Mouse (Mus musculus) kidney, adult 9 months (tissue): ENCODE measurements at regions not wholly inside any gene's neighbourhood (a gene's known extent, or its start where the extent isn't known, plus 50 kb on each side); places are given as distances from the start of the nearest gene placed in this dataset.
"Not testable (repeated sequence)": the region's sequence is repeated elsewhere in the genome, so short reads cannot be mapped to it uniquely, and the experiment has no call there.

Experiments used
- DNase-seq: peaks from one replicate; pipeline ENCODE4 v3.0.0; 2022

GRCm38 (mm10) chr3:133665425-133666317 lies 120.7 kb upstream of the Tet2 start:
- DNase-seq = no peak

DNA sequence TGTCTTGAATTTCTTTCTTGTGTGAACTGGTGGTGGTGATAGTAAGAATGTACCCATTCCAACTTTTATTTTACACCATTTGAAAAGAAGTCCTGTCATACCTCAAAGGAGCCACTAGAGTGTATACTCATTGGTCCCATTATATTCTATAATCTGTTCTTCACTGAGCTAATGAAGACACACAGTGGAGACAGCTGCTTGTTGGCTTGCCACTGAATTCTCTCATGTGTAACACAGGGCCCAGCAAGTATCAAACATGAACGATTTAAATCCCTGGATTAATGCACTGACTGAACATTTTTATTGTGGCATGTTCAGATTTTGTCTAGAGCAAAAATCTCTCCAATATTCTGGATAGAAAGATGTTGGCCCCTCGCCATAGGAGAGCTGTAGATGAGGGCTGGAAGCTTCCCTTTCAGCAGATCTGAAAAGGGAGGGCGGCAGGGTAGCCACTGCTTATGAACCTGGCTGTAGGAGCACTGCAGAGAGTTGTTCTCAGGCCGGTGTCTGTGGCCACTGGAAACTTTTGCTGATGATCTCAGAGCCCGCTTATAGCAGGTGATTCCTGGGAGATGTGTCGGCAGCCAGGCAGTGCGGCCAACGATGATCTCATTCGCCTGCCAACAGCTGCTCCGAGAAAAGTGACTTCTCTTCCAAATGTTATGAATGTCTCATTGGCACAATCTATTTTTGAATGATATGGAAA lies 128.0 kb upstream of the Tet2 start:
- no peak for DNase-seq

DNA sequence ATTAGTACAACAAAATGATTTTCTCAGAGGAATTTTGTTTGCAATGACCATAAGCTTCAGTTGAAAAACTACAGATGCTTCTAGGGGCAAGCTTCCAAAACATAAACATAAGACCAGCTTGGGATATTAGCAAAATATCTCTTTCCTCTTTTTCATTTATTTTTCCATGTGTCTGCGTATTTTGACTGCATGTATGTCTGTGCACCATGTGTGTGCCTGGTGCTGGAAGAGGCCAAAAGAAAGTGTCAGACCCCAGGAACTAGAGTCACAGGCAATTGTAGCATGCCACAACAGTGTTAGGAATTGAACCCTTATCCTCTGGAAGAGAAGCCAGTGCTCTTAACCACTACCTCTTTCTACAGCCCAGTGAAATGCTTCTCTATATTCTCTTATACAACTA lies 133.0 kb upstream of the Tet2 start:
- no peak for DNase-seq

DNA sequence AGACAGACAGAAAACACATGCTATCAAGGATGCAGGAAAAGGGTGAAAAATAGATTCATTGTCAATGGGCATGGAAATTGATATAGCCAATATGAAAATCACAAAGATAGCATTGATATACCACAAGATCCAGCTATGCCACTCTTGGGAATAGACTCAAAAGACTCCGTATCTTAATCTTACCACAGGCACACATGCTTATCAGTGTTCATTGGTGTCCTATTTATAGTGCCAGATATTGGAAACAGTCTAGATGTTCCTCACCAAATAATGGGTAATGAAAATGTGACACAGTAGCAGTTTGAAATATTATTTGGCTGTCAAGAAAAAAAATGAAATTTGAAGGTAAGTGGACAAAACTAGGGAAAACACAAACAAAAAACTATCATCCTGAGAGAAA lies 135.0 kb upstream of the Tet2 start:
- no peak for DNase-seq

DNA sequence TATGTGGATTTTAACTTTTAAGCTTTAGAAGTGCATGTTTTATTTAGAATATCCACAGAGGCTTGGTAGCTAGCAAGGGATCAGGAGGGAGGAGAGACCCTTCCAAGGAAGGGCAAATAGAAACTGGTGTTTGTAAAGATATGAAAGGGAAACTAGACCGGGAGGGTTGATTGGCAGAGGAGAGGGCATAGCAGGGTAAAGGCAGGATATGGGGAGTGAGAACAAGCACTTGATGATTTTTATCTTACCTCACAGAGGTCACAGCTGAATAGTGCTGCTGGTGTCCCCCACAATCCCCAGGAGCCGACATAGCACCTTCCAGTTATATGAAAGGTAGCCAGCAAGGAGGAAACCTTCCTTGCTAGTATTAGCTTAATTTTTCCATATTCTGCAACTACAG lies 135.4 kb upstream of the Tet2 start:
- no peak for DNase-seq

GRCm38 (mm10) chr3:133680805-133681204 lies 135.9 kb upstream of the Tet2 start:
- no peak for DNase-seq

DNA sequence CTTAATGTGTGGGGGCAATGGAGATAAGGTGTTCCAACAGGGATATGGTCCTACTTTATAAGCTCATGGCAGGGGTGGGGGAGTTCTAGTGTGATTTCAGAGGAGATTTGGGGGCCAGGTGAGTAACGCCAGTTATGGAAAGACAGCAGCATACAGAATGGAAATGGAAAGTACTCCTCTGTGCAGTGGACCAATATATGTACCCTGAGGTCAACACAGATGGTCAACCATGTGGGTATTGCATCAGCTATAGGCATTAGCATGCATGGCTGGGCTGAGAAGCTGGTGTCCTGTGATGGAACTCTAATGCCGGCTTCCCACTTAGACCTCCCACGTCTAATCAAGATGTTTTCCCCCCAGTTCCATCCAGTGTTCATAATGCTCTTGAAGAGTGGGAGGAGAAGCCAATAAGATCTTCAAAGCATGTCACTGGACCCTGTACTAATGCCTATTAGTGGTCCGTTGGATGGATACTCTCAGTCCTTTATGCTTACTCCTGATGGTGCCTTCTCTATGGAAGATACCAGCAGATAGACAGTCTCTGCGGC lies 139.3 kb upstream of the Tet2 start:
- no peak for DNase-seq

DNA sequence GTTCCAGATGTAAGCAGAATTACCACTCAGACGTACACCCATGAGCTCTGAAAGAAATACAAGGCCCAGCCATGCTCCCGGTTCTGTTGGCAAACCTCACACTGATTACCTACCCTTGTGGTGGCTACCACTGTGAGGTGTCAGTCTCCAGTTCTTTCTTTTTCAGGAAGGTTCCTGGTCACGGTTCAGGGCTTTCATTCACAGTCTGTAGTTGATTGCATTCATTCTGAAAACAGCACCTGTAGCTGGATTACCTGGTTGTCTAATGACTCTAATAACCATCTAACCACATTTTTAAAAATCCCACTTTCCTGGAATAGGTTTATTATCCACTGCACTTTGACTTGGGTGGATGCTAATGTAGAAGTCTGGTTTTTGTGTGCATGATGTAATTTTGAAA lies 139.8 kb upstream of the Tet2 start:
- peak; percentile 17 for DNase-seq

- DNase-seq = no peak
Observed at GRCm38 (mm10) chr3:133685393-133685792, 140.5 kb upstream of the Tet2 start.

- DNase-seq = no peak
Observed at GRCm38 (mm10) chr3:133694057-133694456, 149.1 kb upstream of the Tet2 start.

DNA sequence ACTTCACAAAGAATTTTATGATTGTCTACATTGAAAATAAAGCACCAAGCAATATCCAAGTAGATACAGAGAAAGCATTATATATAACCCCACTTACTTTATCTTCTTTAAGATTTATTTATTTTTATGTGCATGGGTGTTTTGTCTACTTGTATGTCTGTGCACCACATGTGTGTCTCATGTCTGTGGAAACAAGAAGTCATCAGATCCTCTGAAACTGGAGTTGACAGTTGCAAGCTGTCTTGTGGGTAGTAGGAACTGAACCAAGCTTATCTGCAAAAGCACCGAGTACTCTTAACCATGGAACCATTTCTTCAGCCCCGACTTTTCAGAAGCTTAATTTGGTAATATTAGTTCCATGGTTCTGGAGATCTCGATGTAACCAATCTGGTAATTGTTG lies 151.2 kb upstream of the Tet2 start:
- no peak for DNase-seq

GRCm38 (mm10) chr3:133704849-133705248 lies 159.9 kb upstream of the Tet2 start:
- not testable (repeated sequence) for DNase-seq

- DNase-seq = no peak
Observed at GRCm38 (mm10) chr3:133711518-133711917, 166.6 kb upstream of the Tet2 start.

GRCm38 (mm10) chr3:133722550-133723290 lies 177.8 kb upstream of the Tet2 start:
- peak; percentile 87 for DNase-seq

DNA sequence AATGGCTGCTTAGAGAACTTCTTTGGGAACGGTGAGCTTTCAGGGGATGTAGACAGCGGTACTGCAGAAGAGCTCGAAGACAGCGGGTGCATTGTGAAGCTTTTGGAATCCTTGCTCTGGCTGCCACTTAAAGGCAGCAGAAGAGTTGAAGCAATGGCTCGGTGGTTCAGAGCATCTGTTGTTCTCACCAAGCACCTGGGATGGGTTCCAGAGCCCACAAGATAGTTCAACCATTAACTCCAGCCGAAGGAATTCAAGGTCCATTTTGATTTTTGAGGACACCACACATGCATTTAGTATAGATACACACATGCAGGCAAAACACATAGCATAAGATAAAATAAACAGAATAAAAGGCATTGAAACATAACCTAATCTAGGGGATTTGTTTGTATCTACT lies 181.9 kb upstream of the Tet2 start:
- DNase-seq = peak; percentile 57

- no peak for DNase-seq
Observed at GRCm38 (mm10) chr3:133735603-133736002, 190.7 kb upstream of the Tet2 start.

GRCm38 (mm10) chr3:133738936-133739335 lies 194.0 kb upstream of the Tet2 start:
- no peak for DNase-seq

DNA sequence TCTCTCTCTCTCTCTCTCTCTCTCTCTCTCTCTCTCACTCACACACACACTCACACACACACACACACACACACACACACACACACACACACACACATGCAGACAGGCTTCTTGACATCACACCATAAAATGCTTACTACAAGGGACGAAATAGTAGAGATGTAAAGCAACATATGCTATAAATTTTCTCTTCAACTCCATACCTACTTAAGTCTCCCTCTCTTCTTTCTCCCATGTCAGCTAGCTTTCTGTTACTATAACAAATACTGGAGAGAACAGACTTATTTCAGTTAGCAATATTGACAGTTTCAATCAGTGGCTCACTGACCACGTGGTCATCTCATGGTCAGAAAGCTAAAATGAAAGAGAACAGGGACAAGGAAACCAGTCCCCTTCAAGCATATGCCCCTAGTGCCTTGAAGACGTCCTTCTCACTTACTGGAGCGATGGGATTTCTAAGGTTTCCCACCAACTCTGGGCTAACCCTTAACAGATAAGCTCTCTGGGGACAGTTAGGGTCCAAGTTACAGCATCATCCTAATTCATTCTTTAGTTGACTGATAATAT lies 199.7 kb upstream of the Tet2 start:
- DNase-seq = no peak

DNA sequence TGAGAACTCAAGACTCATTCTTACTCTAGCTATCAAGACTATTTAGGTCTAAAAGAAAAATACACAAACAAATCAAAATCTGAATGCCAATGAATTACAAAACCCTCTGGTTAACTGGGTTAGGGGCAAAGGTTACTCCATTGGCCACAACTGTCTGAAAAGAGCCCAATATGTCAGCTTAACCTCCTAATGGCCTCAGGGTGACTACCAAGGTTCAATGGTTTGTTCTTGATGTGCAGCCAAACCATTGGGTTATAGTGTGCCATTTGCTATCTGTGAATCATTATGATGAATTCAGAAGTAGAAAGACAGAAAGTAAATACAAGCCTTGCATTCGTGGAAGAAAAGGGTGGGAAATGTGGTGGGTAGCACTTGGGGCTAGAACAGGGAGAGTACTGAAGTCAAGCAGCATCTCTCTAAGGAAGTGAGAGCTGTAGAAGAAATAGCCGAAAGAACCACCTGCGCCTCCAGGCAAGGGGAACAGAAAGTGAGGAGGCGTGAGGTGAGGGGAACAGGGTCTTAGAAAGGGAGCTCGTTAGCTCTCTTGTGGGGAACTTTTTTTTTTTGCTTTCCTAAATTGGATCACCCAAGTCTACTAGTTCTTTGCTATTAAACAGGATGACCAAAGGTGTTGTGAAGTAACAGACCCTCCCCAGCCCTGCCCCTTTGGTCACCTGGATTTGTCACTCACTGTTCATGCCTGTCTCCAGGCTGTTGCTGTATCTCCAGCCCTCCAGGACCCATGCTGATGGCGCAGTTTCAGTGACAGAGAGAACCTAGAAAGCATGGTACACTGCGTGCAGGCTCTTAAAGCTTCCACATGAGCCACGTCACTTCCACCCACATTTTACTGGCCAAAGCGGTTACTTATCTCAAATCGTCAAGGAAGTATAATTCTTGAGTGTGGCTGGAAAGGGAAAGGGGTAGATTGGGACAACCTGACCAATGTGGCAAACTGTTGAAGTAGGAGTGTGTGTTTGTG lies 204.1 kb upstream of the Tet2 start:
- DNase-seq = peak; percentile 95

DNA sequence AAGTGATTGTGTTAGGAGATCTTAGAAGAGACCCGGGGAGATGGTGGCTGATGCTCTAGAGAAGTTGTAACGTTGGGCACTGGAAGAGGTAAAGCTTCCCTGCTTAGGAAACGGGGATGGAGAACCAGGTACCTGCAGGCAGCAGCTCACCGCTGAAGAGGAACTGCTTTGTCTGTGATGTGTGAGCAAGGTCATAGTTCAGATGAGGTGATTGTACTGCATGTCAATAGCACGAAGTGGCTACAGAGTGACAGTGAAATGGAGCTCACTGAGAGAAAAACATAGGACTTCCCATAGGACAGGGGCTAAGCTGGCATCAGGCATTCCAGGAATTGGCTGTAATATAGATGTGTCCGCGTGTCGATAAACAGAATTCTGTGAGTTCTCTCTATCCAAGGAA lies 205.1 kb upstream of the Tet2 start:
- peak; percentile 45 for DNase-seq

DNA sequence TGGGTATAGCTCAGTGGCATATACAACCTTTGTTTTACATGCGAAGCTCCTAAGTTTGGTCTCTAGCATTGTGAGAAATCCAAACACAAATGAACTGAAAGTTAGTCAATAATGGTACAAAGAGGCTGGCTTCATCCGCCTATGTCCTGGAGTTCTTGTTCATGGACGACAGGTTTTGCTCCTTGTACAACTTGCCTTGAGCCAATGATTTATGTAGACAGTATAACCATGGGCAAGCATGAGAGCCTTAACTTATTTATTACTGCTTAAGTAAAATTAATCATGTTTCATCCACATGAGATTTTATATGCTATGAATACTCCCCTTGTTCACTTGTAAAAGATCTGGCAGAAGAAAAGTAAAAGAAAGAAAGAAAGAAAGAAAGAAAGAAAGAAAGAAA lies 205.7 kb upstream of the Tet2 start:
- peak; percentile 22 for DNase-seq

DNA sequence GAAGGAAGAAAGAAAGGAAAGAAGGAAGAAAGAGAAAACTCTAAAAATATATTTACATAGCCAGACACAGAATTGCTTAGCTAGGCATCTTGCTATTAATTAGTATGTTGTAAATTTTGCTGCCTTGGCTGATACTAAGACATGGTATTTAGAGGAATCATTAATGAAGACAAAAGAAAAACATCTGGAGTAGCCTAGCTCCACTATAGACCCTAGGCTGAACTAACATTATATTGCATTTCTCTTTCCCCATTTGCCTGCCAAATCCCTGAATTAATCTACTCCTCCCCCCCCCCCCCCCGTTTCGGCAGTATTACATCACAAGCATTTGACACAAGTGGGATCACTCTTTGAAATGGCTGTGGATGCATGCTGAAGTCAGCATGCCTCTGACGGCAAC lies 206.1 kb upstream of the Tet2 start:
- no peak for DNase-seq
